In the genomic region with DNA sequence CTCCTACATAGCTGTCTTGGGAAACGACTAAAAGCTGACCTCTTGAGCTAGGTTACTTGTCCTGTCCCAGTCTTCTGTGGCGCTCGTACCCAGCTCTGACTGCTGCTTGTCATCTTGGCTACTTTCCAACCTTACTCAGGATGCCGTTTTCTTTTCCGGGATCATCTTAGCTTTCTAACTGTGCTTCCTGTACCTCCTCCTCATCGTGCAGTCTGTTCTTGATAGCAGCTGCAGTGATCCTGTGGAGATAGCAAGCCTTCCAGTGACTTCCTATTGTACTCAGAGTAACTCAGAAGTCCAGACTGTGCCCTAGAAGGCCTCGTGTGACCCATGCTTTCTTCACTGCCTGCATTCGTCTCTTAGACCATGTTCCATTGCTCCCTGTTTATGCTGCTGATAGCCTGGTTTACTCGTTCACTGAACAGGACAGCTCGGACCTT, we compare ENCODE assay signal across 9 mouse cellular contexts. TPM values are rescaled to one million over a fixed set of nuclear protein-coding genes. Genes with fewer than 3 reads are reported as not detected.
A peak's percentile ranks its signal among the peaks of the same experiment; 100 is the strongest.
DNase-seq lines count a peak whose midpoint lies in the region; ATAC-seq and TF ChIP-seq lines count a peak whose summit lies in the region.
"Had no signal": no experiment of that assay in that cellular context is flagged by ENCODE, and none has a peak within 500 bp of the region (broad histone marks: within the 10 kb centered on the region; RNA-seq: fewer than 3 reads in every experiment).

No protein-coding gene starts in this region.

- peak; percentile 26 for DNase-seq in layer of hippocampus, adult 9-11 months
- no peak for DNase-seq in layer of hippocampus, adult 11-12 months (ENCODE audit: low spot score)
- peak; percentile 35 for DNase-seq in lung, postnatal 36 days
- no peak for DNase-seq in midbrain, embryonic 10.5 days (ENCODE audit: low spot score)
- DNase-seq in spleen, adult 12 weeks (ENCODE audit: low spot score): no peak

- ATAC-seq in granulocyte monocyte progenitor cell, adult 5-6 weeks (replicated peaks; ENCODE audit: poor library complexity, severe bottlenecking): peak; percentile 42

- peak overlapping the region; percentile 2; the same call in 1 of the 2 replicates for H3K27ac ChIP-seq in bone marrow macrophage, adult 2 months (ENCODE audit: insufficient read depth, low read depth, low read length)
- no peak overlapping the region for H3K27ac ChIP-seq in midbrain, embryonic 10.5 days (replicated peaks)

- H3K4me1 ChIP-seq in bone marrow macrophage, adult 2 months (ENCODE audit: control insufficient read depth, insufficient read depth, low read length): peaks cover 24% of the 10 kb centered on the region
- H3K4me1 ChIP-seq in midbrain, embryonic 10.5 days: no peaks in the 10 kb centered on the region

- TF ChIP-seq POLR2A in bone marrow macrophage, adult 2 months (IDR thresholded peaks at IDR 0.05; ENCODE audit: borderline replicate concordance, low read depth, low read length): no peak

- no peak overlapping the region for H3K4me3 ChIP-seq in bone marrow macrophage, adult 2 months (ENCODE audit: insufficient read depth, low read length)
- no peak overlapping the region for H3K4me3 ChIP-seq in midbrain, embryonic 10.5 days

- H3K36me3 ChIP-seq in midbrain, embryonic 10.5 days: no peaks in the 10 kb centered on the region

- H3K9me3 ChIP-seq in midbrain, embryonic 10.5 days (replicated peaks): no peaks in the 10 kb centered on the region

- no peak for TF ChIP-seq CTCF in bone marrow macrophage, adult 2 months (IDR thresholded peaks at IDR 0.05; ENCODE audit: low read depth, low read length)

- 84% methylated on average over 10 of the region's 10 CpGs for WGBS in midbrain, embryonic 10.5 days

- no peaks in the 10 kb centered on the region for H3K27me3 ChIP-seq in midbrain, embryonic 10.5 days (ENCODE audit: low read depth, poor library complexity, severe bottlenecking)

RNA-seq across cellular contexts. Expression of a gene that starts 43.1 kb away (rescaled TPM):
- polyA plus RNA-seq in bone marrow macrophage, adult 2 months (2012; ENCODE audit: insufficient read depth, insufficient read length, missing spikeins): not detected in 2 replicates
- 0.75 TPM in 1 of 2 replicates, not detected in the other for total RNA-seq in granulocyte monocyte progenitor cell, adult 5-6 weeks (2014; fragmentation: Nextera tagmentation)
- total RNA-seq in granulocyte monocyte progenitor cell, adult 5-6 weeks (2017): 0.36 TPM in 1 of 2 replicates, not detected in the other
- polyA plus RNA-seq in midbrain, embryonic 10.5 days (2016; fragmentation: Nextera tagmentation; extraction: Ambion mirVana): 0.04 TPM in 1 of 2 replicates, not detected in the other
- polyA plus RNA-seq: gonadal fat pad, adult 2 months had no signal

RNA-seq across cellular contexts. Expression of a gene that starts 43.6 kb away (rescaled TPM):
- polyA plus RNA-seq in bone marrow macrophage, adult 2 months (2012; ENCODE audit: insufficient read depth, insufficient read length, missing spikeins): 101 and 110 TPM in 2 replicates
- total RNA-seq in granulocyte monocyte progenitor cell, adult 5-6 weeks (2014; fragmentation: Nextera tagmentation): 57.3 and 62.2 TPM in 2 replicates
- total RNA-seq in granulocyte monocyte progenitor cell, adult 5-6 weeks (2017): 51.3 and 51.8 TPM in 2 replicates
- 7.4 and 11.3 TPM in 2 replicates for polyA plus RNA-seq in midbrain, embryonic 10.5 days (2016; fragmentation: Nextera tagmentation; extraction: Ambion mirVana)

RNA-seq across cellular contexts. Expression of a gene that starts 47.5 kb away (rescaled TPM):
- 52.6 and 58.5 TPM in 2 replicates for polyA plus RNA-seq in bone marrow macrophage, adult 2 months (2012; ENCODE audit: insufficient read depth, insufficient read length, missing spikeins)
- total RNA-seq in granulocyte monocyte progenitor cell, adult 5-6 weeks (2014; fragmentation: Nextera tagmentation): 139 and 177 TPM in 2 replicates
- total RNA-seq in granulocyte monocyte progenitor cell, adult 5-6 weeks (2017): 220 and 244 TPM in 2 replicates
- polyA plus RNA-seq in midbrain, embryonic 10.5 days (2016; fragmentation: Nextera tagmentation; extraction: Ambion mirVana): 178 and 211 TPM in 2 replicates

RNA-seq across cellular contexts. Expression of a gene that starts 50.1 kb away (rescaled TPM):
- polyA plus RNA-seq in bone marrow macrophage, adult 2 months (2012; ENCODE audit: insufficient read depth, insufficient read length, missing spikeins): not detected in 2 replicates
- not detected in 2 replicates for total RNA-seq in granulocyte monocyte progenitor cell, adult 5-6 weeks (2014; fragmentation: Nextera tagmentation)
- not detected in 2 replicates for total RNA-seq in granulocyte monocyte progenitor cell, adult 5-6 weeks (2017)
- polyA plus RNA-seq in midbrain, embryonic 10.5 days (2016; fragmentation: Nextera tagmentation; extraction: Ambion mirVana): 0.02 TPM in 1 of 2 replicates, not detected in the other
- polyA plus RNA-seq: limb, embryonic 14.5 days had no signal

RNA-seq across cellular contexts. Expression of a gene that starts 58.6 kb away (rescaled TPM):
- polyA plus RNA-seq in bone marrow macrophage, adult 2 months (2012; ENCODE audit: insufficient read depth, insufficient read length, missing spikeins): 49.9 and 58.9 TPM in 2 replicates
- 58.9 and 83.9 TPM in 2 replicates for total RNA-seq in granulocyte monocyte progenitor cell, adult 5-6 weeks (2014; fragmentation: Nextera tagmentation)
- 73.6 and 78.2 TPM in 2 replicates for total RNA-seq in granulocyte monocyte progenitor cell, adult 5-6 weeks (2017)
- polyA plus RNA-seq in midbrain, embryonic 10.5 days (2016; fragmentation: Nextera tagmentation; extraction: Ambion mirVana): 121 and 125 TPM in 2 replicates

Comparison
In these comparisons a context has a peak if more than half of its experiments do, and no peak if none do; other contexts are left out.
1. DNase-seq: peak in layer of hippocampus, adult 9-11 months (single experiment) and lung, postnatal 36 days (single experiment); none in layer of hippocampus, adult 11-12 months (single experiment), midbrain, embryonic 10.5 days (single experiment) and spleen, adult 12 weeks (single experiment).